Mouse (Mus musculus) adrenal gland, postnatal 25 days (tissue): ENCODE measurements at regions not wholly inside any gene's neighbourhood (a gene's known extent, or its start where the extent isn't known, plus 50 kb on each side); places are given as distances from the start of the nearest gene placed in this dataset.

Source experiments
- DNase-seq: peaks from one replicate; pipeline ENCODE4 v3.0.0; 2021; ENCODE audit warnings: mixed read lengths

DNA sequence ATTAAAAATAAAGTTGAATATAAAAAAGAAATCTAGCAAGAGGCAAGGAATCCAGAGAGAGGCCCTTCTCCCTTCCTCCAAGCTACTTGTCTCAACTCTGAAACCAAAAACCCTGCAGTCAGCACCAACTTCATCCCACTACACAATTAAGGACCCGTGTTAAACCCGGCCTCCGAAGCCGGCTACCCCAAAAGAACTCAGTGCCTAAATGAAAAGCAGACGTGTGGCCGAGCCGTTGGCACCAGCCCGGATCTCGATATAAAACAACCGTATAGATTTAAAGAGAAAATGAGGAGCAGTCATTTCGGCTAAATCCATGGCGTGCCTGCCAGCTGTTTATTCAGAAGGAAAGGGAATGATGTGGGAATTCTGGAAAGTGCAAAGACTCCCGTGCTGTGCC lies 384.7 kb upstream of the Dynlrb2 start:
- no peak for DNase-seq

DNA sequence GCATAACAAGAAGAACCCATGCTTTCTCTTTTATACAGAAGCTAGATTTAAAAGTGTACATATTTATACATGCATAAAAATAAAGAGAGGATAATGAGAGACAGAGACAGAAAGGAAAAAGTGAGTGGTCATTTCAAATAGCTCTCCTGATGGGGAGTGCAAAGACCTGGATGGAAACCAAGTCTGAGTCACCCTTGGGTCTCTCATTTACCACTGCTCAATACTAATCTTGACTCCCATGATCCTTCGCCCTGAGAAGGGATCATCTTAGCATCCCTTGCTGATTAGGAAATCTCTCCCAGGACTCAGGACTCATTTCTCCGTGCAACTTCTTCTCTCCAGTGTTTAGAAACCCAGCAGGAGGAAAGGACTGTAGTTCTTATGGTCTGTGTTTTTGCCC lies 386.9 kb upstream of the Dynlrb2 start:
- DNase-seq: no peak

DNA sequence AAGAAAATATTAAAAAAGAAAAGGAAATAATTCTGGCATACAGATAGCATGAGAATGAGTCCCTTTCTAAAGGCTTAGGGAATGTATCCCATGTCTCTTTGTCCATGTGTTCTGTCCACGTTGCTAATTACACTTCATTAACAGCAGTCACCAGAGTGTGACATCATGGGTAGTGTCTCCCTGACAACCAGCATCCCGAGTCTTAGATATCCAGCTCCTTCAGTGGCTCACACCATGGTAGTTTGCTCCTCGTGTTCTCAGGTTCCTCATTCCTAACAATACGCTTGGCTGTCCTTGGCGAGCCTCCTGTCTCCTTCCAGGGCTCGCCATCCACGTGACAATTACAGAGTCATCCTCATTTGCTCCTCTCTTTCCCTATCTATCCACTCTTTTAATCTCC lies 388.1 kb upstream of the Dynlrb2 start:
- no peak for DNase-seq

DNA sequence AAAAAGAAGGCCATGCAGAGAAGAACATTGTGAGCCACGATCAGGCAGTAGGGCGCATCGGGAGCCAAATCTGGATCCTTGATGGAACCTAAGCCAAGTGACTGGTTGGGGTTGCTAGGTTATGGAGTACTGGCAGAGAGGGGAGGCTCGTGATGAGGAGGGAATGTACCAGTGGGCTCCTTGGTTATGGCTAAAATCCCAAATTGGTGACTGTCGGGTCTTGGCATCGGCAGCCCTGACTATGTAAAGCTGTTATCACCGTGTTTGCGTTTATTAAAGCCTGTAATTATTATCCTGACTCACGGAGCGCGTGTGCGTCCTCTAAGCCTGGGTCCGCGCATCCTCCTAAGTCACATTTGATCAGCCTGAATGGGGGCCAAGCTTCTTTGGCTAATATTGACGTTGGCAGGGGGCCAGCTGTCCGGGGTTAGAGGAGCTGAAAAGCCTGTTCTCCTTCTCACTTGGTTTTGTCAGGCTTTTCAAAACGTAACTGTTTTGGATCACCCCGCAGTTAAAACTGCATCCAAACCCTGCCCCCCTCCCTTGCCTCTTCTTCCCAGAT lies 388.9 kb upstream of the Dynlrb2 start:
- DNase-seq: peak; percentile 41

DNA sequence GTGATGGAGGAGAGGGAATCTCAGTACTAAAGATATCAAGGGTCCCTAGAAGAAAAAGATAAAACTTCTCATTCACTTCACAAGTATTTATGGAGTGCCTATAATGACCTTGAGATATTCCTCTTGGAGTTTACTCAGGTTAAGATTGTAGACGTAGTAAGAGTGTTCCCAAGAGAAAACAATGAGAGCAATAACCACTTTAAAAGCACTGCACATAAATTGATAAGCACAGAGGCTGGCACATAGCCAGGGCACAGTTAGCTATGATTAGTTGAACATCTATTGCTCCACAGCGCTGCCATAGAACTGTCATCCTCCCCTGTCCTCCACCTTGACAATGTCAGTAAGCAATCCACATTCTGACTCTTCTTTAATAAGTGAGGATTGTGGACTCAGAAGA lies 389.8 kb upstream of the Dynlrb2 start:
- no peak for DNase-seq

DNA sequence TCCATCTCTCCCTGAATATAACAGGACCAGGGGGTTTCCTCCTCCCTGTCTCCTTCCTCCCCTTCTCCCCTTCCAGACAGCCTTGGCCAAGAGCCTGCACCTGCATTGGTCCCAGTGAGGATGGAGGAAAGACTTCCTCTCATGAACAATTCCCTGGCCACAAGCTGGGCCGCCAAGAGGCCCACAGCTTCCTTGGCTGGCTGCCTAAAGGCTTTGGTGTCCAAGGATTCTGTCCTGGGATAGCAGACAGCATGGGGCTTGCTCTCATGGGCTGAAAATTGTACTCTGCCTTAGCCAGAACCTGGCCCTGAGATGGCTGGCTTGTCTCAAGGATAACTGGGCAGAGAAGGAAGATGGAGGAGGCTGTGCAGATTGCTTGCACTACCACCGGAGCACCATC lies 390.3 kb upstream of the Dynlrb2 start:
- peak; percentile 22 for DNase-seq

DNA sequence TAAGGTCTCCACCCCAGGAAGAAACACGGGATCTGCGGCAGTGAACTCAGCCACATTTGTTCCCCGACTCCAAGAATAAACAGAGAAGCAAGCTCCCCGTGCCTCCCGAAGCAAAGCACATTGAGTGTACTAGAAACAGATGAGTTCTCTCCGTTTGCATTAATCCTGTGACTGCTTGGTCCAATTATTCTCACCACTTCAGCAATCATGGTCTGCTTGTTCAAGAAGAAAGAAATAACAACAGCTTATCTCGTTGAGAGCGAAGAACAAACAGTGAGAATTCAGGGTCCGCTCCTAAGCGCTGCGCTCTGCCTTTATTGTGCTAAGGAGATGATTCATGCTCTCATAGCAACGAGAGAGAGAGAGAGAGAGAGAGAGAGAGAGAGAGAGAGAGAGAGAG lies 393.6 kb upstream of the Dynlrb2 start:
- no peak for DNase-seq

DNA sequence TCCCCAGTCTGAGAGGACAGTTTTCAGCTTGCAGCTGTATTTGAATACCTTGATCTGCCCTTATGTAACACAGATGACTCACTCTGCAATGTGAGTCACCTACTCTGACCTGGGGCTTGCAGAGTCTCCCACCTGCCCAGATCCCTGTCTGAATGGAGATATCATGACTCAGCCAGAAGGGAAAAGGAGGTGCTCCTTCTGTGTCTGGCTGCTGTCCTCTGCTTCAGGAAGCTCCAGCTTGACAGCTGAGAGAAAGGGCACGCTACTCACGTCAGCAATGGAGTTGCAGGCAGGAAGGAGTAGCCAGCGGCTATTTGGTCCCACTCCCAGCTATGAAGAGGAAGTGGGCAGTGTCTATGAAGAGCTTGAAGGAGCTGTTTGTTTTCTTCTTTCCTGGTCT lies 389.1 kb upstream of the Maf start:
- DNase-seq: no peak

DNA sequence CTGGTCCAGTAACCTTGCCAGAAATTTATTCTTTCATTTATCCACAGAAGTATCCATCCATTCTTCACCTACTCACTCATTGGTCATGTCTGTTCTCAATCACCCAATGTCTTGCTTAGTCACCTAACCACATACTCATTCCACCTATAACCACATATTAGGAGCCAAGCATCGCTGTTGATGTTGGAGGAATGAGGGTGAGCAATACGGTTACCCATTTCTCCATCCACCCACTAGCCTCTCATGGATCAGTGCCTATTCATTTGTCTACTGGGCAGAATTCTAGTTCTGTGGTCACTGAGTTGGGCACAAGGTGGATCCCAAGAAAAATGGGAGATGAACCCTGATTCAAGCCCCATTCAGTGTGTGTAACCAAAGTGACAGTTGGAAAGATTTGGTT lies 375.6 kb upstream of the Maf start:
- no peak for DNase-seq

DNA sequence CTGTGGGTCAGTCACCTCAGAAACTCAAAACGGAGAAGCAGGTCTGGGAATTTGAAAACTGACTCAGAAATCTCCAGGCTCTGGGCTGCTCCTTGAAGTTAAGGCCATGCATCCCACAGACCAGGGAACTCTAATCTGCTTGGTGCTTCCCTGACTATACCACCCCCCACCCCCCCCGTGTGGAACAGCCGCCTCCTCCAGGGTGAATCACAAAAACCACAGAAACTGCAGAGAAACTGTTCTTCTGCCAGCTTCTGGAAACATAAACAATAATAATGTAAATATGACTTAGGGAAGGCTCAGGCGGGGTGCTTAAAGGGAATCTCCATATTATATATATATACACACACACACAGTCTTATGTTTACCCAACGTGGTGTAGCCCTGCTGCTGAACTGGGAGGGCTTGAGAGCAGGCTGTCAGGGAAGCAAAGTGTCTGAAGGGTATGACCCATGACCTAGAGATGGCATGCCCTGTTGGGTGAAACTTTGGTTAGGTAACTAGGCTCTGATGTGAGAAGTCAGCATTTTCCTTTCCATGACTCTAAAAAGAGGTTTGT lies 371.3 kb upstream of the Maf start:
- DNase-seq: no peak

DNA sequence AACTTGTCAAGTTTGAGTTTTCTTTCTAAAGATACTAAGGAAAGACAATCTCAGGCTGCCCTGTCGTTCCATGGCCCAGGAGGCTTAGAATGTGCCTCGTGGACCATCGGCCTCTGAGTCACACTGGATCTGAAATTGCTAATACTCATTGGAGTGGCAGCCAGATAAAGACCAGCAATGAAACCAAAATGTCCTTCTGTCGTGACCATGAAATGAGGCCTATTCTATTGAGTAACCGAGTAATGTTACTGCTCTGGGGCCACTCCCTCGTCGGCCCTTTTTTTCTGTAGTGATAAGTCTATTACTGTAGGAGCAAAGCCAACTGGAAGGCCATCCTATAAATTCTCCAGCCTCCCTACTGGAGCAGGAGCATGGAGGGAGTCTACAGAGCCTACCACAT lies 363.9 kb upstream of the Maf start:
- peak; percentile 14 for DNase-seq

DNA sequence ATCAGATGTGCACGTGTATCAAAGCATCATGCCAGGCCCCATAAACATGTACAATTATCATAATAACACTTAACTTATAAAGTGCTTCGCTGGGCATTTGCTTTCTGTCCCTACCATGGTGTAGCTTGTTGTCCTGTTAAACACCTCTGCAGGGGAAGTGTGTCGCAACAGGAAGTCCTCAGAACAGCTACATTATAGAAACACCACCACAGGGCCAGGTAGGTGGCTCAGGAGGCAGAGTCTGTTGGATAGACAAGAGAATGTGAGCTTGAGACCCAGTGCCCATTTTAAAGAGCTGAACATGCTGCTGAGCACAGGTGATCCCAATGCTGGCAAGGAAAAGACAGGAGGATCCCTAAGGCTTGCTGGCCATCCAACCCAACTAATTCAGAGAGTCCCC lies 361.9 kb upstream of the Maf start:
- no peak for DNase-seq

DNA sequence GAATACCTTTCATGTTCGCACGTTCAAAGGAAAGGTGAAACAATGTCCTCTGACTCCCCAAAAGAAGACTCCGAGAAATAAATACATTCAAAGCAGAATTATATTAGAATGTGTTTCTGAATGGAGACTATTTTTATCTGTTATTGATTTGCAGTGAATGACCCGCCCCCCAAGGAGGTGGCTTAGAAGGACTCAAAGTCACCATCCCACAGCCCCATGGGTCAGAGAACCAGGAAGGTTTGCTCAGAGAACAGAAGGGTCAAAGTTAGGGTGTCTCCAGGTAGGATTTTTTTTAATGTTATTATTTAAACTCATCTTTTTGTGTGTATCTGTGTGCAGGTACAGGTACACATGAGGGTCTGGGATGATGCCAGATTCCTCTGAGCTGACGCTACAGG lies 360.4 kb upstream of the Maf start:
- no peak for DNase-seq

DNA sequence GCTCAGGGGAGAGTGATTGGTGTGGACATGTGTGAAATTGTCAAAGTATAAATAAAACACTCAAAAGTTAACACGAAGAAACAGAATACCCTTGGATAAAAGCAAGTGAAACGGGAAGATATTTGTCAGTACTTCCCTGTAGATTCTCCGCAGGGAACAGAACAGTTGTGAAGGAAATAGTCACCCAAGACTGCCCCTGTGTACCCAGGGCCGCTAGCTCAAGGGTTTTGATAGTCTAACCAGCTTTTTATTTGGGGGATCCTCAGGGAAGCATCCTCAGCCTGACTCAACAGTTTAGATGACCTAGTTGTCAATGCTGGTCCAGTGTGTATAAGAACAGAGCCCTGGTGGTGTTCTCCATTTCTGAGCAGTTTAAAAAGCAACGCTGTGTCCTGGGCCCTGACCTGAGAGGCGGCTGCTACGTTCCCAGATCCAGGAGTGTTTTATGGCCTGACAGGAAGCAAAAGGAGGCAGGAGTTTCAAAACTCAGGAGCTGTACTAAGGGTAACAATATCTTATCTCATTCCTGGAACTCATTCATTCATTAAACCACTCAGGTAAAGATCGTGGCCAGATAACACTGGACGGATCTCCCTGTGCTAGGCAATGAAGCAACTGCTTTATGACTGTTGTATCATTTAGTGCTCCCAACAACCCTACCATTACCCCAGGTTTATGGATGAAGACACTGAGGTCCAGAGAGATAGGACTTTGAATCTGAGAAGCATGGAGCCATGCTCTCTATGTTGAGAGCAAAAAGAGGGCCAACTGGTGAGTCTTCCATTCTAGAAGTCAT lies 359.8 kb upstream of the Maf start:
- DNase-seq: no peak

DNA sequence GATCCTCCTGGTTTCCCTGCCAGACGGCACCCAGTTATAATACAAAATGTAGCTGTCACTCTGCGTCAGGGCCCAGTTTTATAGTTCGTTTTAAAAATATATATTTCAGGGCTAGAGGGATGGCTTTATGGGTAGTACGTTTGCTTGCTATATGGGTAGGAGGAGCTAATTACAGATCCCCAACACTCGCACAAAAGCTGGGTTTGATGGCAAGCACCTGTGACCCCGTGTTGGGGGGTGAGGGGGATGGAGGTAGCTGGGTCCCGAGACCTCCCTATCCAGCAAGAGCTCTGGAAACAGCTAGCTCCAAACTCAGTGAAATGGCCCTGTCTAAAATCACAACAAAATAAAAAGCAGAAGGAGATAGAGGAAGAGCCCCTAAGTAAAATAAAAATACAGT lies 358.3 kb upstream of the Maf start:
- no peak for DNase-seq

DNA sequence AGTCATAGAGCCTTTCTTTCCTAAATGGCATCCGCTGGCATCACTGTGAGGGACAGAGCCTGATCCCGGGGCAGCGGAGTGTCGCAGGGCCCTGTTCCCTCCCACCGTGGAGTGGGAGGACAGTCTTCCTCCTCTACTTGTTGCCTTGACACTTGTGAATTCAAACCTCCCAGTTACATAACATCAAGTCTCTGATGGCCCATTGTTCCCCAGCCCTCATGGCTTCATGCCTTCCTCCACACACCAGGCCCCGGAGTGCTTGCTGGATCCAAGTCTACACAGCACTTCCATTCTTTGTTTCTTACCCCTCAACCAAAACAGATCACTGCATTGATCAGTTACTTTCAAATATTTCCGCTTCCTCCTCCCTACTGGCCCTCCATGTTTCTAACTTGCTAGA lies 357.7 kb upstream of the Maf start:
- DNase-seq: no peak

DNA sequence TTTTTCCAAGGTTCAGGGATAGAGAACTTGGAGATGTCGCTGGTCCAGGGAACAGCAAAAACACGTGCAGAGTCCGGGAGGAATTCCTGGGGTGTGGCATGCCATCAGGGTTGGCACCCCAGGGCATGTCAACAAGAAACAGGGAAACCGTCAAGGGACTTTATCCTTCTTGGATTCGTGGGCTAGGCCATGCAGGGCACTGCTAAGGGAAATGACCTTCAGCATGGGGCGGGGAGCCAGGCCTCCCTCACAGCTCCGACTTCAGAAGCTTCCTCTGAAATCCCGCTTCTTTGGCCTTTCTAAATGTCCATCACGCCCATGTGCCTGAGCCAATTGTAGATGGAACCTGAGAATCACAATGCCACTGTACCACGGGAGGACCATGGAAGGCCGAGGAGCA lies 357.0 kb upstream of the Maf start:
- no peak for DNase-seq

DNA sequence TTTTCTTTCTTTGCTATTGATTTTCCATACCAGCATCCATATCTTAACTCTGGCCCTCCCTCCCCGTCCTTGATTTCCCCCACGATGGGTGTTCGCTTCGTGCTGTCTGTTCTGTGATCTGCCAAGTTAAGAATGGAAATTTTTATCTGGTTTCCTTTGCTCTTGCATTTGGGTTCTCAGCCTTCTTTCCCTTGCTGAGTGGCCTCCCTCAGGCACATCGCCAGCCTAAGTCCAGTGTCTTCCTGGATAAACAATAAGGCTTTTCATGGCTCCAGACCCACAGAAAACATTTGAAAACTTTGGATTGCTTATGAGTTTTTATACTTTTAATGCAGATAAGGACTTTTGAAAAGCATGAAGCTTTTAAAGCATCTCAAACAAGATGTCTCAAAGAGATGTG lies 355.9 kb upstream of the Maf start:
- no peak for DNase-seq

DNA sequence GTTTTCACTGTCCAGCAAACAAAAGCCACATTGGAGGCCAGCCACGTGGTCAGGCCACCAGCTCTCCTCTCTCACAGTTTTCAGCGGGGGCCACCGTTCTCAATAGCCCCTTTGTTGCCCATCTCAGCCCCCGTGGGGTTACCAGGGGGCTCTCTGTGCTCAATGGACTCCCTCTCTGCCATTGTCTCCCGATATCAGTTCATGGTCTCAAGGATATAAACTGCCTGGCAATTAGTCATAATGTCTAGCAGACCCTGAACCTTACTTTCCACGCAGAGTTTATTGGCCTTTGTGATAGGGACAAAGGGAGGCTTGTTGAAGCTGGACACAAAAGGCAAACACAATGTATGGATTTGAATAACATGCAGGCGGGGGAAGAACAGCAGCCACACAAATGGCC lies 345.9 kb upstream of the Maf start:
- no peak for DNase-seq

DNA sequence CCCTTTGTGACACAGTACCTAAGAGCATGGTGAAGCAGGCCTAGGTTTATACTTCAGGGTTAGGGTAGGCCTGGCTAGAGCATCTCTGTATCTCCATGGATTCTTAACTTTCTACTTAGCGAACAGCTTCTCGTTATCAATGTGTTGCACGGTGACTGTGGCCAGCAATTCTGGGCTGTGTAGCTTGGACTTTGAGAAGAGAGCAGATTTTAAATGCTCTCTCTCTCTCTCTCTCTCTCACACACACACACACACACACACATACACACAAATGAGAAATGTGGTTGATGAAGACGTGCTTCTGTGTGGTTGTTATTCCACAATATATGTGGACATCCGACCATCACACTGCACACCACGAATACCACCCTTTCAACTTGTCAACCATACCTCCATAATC lies 345.4 kb upstream of the Maf start:
- DNase-seq: no peak

DNA sequence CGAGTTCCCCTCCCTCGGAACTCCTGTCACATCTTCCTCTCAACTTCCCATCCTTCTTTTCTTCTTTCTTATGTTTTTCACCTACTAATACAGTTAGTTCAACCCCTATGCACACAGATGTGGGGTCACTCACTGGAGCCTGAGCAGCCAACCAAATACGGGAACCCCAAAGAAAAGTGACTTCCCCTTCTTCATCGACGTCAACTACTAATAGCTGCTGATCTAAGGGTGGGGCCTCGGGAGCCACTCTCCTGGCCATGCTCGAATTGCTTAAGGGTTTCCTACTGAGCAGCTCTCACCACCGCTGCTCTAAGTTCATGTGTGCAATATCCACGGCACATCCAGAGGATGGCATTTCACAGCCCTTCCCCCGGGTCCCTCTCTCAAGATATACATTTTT lies 340.9 kb upstream of the Maf start:
- DNase-seq: no peak

DNA sequence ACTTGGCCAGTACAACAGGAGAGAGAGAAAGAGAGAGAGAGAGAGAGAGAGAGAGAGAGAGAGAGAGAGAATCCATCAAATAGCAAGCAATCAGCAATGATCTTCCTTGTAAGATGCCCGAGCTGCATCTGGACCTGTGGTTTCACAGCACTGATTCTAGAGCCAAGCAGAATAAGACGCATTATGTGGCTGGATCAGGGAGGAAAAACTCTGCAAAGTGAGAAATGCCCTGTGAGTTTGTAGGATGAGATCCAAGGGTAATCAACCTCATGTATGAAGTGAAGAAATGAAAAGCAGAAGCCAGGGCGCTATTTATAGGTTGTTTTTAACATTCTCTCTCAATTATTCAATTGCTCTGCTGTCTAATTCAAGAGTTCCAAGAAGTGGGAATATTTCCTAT lies 339.3 kb upstream of the Maf start:
- no peak for DNase-seq

DNA sequence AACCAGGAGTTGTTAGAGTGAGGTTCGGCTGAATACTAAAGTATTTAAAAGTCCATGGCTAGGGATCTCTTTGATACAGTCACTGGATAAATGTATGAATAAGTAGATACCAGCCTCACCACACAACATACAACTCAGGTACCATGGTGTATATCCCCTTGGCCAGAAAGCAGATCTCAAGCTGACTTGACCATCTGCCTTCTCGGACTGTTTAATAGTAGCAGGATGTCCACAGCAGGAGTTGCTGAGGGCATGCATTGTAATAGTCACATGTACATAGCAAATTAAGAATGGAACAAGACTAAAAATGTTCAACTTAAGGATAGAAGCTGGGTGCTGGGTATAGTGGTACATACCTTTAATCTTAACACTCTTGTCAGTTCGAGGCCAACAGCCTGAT lies 337.9 kb upstream of the Maf start:
- DNase-seq: no peak

DNA sequence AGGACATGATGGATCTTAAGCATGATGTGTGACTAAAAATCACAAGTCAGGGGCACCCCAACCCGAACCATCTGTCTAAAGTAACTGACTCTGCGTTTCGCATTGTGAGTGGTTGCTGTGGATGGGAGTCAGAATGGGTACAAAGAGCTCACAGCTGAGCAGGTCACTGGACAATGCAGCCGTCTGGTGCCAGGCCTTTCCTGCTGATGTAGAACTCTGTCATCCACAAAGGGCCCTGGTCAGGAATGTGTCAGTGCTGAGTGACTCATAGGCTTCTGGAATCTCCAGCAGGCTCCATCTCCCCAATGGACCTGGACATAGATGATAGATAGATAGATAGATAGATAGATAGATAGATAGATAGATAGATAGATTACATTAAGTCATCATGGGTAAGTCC lies 335.8 kb upstream of the Maf start:
- DNase-seq: peak; percentile 8
